Mouse (Mus musculus): ENCODE measurements at regions not wholly inside any gene's neighbourhood (a gene's known extent, or its start where the extent isn't known, plus 50 kb on each side); places are given as distances from the start of the nearest gene placed in this dataset.
"Not testable (repeated sequence)": the region's sequence is repeated elsewhere in the genome, so short reads cannot be mapped to it uniquely, and the experiment has no call there.

DNA sequence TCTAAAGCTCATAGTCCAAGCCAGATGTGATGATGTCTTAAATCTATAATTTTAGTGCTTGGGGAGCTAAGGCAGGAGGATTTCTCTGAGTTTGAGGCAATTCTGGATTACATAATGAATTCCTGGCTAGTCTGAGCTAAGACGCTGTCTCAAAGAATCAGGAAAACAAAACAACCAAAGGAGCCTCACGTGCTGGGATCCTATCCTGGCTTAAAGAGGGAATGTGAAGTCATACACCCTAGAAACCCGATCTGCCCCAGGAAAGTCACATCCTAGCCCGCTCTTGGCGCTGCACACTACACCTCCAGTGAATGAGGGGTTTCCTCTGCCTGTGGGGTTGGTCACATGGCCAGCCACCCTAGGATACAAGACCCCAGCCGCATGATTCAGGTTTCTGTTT lies 211.2 kb downstream of the Glrx3 start:
- in situ Hi-C loops (cut with MboI, MseI), result no loop called here

DNA sequence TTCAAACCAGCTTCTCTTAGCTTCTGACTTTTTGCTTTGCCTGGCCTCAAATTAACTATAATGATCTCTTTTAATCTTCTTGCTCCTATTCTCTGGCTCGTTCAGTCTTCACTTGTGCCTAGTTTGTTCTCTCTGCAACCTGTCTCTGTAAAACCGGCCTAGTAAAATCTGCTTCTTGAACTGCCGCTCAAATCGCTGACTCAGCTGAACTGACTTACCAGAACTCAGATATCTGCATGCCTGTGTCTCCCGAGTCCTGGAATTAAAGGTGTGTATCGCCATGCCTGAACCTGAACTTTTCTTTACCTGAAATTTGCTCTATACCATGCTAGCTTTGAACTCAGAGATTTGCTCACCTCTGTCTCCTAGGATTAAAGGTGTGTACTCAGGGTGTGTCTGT lies 212.2 kb downstream of the Glrx3 start:
- in situ Hi-C loops (cut with MboI, MseI), result no loop called here

DNA sequence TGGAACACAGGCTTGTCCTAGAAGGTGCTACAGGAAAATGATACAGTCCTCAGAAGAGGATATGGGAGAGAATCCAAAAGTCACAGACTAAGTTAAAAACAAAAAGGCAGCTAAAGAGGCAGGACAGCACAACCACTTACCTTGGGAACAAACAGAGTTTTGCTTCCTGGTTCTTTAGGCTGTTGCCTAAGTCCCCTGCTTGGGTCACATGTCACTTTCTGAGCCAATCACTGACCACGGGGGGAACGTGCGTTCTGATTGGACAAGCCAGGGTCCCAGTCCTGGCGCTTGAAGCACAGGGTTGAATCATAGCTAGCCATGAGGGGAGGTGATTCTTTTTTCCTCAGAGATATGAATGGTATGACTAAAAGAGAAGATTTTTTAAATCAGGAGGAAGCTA lies 216.4 kb downstream of the Glrx3 start:
- in situ Hi-C loops (cut with MboI, MseI), result no loop called here

DNA sequence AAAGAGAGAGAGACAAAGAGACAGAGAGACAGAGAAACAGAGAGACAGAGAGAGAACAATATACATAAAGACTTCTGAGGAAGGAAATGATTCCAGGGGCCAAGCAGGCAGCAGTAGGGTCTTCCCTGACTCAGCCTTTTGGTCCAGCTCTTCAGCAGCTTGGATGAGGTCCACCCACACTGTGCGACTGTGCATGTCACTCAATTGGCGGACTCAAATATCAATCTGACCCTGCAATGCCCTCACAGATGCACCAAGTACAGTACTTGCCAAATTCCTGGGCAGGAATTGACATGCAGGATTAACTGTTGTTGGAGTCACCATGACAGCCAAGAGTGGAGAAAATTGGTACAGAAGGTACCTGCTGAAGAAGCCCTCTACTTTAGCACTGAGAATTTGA lies 229.8 kb downstream of the Glrx3 start:
- in situ Hi-C loops (cut with MboI, MseI), result no loop called here

DNA sequence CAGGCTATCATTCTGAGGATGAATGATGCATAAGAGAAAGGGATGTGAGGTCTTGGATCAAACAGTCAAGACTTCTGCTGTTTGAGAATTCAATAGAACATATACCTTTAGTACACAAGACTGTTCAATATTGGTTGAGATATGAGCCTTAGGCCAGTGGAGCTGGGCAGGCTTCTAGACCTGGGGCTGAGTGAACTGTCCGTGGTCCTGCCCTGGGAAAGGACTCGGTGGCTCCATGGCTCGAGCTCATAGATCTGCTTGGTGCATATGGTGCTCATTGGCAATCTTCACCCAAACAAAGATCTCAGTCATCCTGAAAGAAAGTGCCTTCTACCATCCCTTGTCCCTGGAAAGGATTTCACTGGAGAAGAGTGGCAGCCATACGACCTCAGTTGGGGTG lies 233.7 kb downstream of the Glrx3 start:
- in situ Hi-C loops (cut with MboI, MseI), result no loop called here

DNA sequence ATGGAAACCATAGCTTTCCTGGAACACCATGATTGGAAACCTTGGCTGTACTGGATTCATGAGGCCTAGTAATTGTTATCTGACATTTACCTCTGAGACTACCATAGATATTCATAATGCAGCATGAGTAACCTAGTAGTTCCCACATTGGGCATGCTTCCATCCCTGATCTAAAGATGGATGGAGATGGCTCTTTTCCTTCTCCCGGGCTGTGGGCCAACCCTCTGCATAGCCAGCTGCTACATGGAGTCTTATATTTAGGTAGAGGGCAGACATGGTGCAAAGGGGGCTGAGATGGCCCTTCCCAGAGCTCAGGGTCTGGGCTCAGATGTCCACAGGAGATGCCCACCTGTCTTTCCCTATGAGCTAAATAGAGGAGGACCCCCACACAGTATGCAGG lies 237.2 kb downstream of the Glrx3 start:
- in situ Hi-C loops (cut with MboI, MseI), result no loop called here

DNA sequence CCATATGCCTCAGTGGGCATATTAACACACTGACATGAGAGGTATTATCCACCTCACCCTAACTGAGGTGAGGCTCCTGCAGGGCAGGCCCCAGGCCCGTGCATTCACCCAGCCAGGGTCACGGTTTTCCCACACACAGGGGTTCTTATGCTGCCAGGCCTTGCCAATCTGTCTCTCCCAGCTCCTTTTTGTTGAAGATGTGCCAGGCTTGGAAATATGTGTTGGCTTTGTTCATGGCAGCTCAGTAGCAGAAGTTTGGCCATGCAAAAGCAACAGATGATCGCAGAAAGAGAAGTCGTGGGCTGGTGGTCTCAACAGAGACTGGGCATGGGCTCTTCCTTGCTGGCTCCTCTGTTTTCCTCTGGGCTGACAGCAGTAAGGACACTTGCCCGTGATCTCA lies 238.0 kb downstream of the Glrx3 start:
- in situ Hi-C loops (cut with MboI, MseI), result no loop called here

DNA sequence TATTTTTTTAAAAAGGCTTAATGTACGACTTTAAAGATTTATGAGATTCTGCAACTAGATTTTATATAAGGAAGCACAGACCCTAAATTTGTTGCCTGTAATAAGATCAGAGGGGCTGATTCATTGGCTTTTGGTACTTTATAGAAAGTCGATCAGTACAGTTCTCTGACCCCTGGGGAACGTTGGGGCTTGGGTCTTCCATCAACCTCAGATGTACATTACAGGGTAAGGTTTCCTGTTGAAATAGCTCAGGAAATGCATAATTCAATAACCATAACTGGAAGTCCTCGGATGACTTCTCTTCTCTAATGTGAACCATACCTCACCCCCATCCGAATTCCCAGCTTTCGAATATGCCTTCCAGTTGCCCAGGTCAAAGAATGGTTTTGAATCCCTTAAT lies 247.4 kb downstream of the Glrx3 start:
- in situ Hi-C loops (cut with MboI, MseI), result no loop called here

DNA sequence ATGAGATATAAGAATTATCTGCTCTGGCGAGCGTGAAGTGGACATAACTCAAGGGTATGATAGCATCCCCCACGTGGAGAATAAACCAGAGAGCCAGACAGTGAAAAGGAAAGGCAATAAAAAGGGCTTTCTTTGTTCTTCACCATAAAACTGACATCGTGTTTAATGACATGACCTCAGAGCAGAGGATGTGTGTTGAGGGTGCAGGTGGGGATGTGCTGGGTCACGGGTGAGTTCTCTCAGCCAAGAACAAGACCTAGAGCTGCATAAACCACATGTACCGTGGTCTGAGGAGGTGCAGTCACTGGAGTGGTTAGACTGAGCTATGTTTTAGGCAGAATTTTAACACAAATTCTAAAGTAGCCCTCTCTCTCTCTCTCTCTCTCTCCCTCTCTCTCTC lies 247.9 kb downstream of the Glrx3 start:
- in situ Hi-C loops (cut with MboI, MseI), result no loop called here

DNA sequence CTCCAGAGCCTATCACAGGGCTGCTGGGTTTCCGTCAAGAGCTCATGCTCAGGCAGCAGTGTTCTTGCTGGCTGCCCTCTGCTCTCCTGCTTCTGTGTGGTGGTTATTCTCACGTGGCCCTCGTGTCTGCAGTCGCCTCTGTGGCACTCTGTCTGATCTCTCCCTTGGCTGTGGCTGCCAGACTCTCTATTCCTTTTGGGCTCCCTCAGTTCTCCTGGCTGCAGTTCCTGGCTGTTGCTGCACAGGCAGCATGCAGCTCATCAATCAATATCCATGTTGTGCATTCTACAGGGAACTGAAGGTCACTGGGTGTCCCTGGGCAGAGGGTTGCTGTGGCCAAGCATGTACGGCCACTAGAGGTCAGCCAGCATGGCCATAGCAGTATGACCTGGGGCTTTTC lies 259.4 kb downstream of the Glrx3 start:
- in situ Hi-C loops (cut with MboI, MseI), result no loop called here

DNA sequence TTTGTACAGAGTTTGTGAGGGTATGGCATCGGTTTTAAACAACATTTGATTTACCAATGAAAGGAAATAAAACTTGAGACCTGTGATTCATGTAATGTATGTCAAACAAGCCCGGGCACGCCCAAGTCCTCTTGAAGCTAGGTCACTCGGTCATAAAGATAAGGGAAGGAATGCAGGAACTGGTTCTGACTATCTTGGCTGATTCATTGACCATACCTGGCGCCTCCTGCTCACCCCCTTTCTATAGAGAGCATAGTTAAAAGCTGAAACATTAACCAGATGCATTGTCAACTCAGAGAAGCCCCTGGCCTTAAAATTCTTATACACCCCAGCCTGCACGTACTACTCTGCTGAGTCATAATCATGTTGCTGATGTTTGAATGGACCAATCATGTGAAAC lies 261.1 kb downstream of the Glrx3 start:
- in situ Hi-C loops (cut with MboI, MseI), result not testable (repeated sequence)

DNA sequence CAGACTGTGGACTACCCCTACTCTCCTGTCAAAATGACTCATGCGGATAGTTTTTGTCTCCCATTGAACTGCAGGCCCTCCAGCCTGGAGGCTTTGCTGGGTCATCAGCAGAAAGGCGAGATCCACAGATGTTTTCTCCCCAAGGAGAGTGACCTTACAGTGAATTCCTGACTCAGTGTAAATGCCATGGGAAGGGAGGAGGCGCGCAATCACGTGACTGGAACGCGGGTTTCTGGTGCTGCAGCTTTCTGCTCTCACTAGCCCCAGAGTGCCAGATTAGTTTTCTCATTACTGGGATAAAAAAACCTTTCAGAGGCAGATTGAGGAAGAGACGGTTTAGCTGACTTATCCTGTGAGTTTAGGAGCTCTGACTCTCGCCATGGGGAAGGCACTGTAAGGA lies 275.4 kb downstream of the Glrx3 start:
- in situ Hi-C loops (cut with MboI, MseI), result no loop called here

DNA sequence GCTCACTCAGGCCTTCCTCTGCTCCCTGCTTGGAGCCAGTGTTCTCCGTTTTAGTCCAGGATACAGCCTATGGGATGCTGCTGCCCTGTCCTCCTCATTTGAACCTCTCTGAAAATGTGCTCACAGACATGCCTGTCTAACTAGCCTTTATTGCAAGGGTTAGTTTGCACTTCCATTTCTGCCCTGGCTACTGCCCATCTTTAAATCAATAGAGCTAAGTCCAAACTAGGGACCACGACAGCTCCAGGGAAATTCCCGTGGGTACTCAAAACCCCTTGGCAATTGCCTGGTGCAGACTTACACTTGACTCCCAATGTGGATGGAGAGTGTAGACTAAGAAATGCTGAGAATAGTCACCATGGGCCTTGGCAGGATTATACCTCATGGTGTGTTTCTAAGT lies 276.4 kb downstream of the Glrx3 start:
- in situ Hi-C loops (cut with MboI, MseI), result no loop called here

DNA sequence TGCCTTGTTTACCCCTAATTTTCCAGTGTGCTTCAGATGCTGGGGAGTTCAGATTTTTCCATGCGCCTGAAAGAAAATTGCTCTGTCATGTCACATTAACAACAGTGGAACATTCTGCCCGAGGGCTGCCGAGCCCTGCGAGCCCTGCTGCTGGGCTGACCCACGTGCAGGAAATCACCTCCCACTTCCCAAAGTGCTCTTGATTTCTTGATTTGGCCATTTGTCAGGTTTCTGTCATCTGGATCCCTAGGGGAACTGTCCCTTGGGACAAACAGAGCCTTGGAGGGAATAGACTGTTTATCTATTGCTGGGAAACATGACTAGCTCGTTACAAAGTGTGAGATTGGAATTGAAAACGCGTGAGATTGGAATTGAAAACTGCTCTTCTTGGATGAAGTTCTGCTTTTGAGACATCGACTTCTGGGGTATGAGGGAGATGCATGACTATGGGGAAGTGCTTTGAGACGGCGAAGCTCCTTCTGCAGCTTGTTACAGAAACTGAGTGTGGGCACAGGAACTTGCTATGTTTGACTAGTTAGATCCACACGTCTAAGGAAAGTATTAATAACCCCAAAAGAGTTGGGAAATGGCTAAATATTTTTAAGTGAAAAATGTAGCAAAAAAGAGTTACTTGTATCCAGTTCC lies 277.0 kb downstream of the Glrx3 start:
- in situ Hi-C loops (cut with MboI, MseI), result no loop called here

DNA sequence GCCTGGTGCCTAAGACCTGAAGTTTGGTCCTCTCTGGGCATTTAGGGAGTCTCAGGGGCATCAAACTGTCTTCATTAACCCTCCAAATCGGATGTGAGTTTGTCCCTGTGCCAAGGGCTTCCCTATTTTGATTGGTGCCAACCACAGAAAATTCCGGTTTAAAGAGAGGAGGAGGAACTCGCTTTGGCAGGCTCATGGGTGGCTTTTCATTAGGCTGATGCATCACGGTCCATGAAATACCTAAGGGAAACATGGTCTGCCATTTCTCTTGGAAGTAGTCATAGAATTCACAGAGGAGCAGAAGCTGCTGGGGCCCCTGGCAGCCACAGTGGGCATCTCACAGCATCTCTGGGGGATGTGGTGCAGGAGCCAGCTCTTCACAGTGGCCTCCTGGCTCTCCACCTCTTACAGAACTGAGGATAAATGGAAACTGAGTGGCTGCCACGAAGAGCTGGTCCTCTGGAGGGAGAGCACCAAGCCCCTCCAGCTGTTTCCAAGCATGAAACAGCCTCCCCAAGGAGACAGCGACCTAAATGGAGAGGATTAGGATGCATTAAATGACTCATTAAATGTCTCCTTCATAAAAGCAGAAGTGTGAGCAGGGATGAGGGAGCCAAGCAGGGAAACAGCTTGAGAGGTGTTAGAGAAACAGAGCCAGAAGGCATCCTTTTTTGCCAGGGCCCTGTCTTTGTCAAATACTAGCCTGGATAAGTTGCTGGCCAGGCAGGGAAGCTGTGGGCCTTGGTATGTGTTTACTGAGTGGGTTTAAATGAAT lies 277.9 kb downstream of the Glrx3 start:
- in situ Hi-C loops (cut with MboI, MseI), result no loop called here

DNA sequence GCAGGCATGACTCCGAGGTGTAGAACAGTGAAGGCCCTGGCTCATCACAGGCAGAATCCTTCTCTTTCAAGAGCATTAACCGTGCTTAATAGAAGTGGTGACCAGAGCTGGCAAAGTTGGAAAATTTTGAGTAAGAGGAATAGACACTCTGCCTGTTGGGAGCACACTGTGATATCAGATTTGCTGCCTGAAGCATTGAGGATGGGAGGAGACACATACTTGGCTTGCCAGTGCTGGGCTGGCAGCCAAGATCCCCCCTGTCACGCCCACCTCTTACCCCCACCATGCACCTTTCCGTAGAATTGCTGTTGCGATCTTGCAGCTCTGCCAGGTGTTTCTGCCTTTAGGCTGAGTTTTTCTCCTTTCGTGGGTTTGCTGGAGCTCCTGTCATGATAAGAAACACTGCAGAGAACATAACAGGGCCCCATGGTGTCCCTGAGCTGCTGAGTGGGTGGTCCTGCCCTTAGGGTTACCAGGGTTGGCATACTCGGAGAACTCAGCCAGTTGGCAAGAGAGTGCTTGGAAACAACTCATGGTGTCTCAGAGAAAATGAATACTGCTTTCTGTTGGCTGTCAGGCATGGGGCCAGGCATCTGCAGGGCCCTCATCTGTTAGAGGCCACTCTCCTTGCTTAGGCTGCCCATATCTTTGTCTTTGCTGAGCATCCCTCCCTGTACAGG lies 286.1 kb downstream of the Glrx3 start:
- in situ Hi-C loops (cut with MboI, MseI), result loop anchor here (10.0 kb wide), 1 partner anchor 1031 kb away; no protein-coding TSS in a partner anchor

DNA sequence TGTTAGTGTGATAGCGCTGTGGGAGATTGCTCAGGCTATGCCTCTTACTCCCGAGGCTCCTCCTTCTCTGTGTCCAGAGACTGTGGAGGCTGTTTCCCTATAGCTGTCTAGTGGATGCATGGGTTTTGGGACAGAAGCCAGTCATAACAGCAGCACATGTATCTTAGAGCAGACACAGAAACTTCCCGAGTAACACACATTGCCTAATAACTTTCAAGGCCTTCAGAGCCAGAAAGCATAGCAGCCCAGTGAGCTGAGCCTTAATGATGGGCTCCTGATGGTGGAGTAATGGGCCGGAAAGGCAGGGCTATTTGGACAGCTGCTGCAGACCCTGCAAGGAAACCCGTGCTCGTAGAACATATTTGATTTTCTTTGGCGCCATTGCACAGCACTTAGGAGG lies 288.6 kb downstream of the Glrx3 start:
- in situ Hi-C loops (cut with MboI, MseI), result loop anchor here (10.0 kb wide), 1 partner anchor 1029 kb away; no protein-coding TSS in a partner anchor

DNA sequence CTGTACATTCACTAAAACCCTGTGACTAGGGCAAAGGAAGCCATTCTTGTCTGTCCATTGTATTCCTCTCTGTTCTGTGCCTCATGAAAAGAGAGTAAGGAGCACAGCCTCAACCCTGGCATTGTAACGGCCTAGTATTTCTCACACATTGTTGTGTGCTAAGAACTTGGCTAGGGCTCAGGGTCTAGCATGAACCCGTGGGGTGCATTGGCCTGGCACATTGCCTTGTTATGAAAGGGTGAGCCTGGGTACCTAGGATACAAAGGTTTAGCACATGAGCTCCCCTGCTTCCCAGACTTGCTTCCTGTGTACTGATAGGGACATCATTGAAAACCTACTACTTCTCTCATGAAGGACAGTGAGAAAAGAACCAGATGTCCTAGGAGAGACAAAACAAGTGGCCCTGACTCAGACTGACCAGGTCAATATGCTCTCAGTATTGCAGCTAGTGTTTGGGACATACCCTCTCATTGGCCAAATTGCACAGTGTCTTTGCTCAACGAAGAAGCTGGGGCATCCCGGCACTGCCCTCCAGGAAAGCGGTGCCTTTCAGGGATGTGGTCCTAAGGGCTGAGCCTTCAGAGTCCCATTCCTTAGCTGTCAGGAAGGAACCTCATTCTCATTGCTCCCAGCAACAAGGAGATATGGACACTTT lies 298.6 kb downstream of the Glrx3 start:
- in situ Hi-C loops (cut with MboI, MseI), result no loop called here

DNA sequence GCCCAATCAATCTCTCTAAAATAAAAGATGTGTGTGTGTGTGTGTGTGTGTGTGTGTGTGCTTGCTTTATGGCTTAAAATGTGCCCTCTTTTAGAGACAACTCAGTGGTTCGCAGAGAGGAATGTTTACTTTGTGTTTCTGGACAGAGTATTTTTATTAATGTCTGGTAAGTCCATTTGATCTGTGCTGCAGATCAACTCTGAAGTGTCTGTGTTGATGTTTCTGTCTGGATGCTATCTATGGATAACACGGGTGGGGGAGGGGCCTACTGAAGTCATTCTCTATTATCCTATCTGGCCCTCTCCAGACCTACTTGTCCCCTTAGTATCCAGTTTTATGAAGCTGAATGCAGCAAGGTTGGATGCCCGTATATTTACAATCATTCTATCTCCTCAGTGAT lies 304.3 kb downstream of the Glrx3 start:
- in situ Hi-C loops (cut with MboI, MseI), result no loop called here

DNA sequence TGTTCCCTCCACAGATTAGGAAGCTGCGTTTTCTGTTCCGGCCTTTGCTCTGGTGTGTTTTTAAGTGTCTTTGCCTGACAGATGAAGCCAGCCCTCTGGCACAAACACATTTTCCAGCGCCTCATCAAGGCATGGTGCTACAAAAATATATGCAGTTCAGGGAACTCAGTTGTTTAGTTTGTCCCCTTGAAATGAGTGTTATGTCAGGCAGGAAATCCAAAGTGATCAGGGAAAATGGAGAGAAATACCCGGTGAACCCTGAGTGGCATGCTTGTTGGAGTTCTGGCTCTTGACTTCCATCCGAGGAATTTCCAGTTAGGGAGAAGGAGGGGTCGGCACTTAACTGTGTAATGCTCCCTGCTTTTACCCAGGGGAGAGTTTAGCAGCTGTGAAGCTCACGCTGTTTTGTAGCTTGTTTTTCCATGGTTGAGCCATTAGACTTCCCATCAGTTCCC lies 304.9 kb downstream of the Glrx3 start:
- in situ Hi-C loops (cut with MboI, MseI), result no loop called here

DNA sequence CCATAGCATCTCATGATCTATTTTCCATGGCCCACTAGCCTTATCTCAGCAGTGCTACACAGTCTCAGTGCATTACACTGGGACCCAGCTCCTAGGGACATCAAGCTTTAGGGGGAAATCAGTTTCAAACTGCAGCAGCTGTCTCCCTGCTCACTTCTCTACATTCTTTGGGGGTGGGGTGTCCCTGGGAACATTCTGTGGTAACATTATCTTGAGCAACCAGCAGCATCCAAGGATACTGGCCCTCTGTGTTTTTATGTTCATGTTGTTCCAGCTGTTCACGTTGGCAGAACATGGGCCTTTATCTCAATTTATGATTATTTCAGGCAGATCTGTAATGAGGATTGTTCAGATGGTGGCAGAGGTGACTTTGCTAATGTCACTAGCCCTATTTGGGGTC lies 308.2 kb downstream of the Glrx3 start:
- in situ Hi-C loops (cut with MboI, MseI), result no loop called here

DNA sequence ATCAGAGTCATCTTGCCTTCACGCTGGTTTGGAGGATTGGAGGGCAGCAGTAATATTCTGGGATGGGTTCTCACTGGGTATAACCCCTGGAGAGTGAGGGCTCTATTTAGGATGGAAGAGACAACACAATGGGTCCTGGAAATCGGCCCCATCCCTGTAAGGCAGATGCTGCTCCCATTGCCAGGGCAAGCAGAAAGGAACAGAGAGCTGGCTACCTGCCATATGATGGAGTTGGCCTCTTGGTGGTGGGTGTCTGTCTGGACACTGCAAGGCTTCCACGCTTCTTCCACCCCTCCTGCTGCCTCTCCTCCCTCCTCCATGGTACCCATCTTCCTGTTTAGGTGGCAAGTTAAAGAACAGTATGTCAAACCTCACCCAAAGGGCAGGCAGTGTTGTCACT lies 308.6 kb downstream of the Glrx3 start:
- in situ Hi-C loops (cut with MboI, MseI), result no loop called here

Measured in T-helper 1 cell (primary cell).